Mouse (Mus musculus) embryonic facial prominence, embryonic 10.5 days (tissue): ENCODE results near the gene Tcta. TPM values are rescaled to one million over a fixed set of nuclear protein-coding genes. Genes with fewer than 3 reads are reported as not detected.
"Not testable (repeated sequence)": the region's sequence is repeated elsewhere in the genome, so short reads cannot be mapped to it uniquely, and the experiment has no call there.

Source experiments
- DNase-seq: peaks from one replicate; pipeline ENCODE4 v3.0.0-alpha.2; 2017; ENCODE audit warnings: low spot score
- H3K27ac ChIP-seq: fragments of 300-500 bp; sonication (generic); replicated peaks from 2 replicates; pipeline ENCODE4 v1.5.1; 2016; ENCODE audit warnings: mild to moderate bottlenecking
- H3K27me3 ChIP-seq: fragments of 300-500 bp; sonication (generic); replicated peaks from 2 replicates; pipeline ENCODE4 v1.6.1; 2016; ENCODE audit warnings: low read depth, mild to moderate bottlenecking; ENCODE audit not compliant: poor library complexity, severe bottlenecking
- H3K36me3 ChIP-seq: fragments of 300-500 bp; sonication (generic); replicated peaks from 2 replicates; pipeline ENCODE4 v1.6.1; 2016; ENCODE audit warnings: mild to moderate bottlenecking, moderate library complexity
- H3K4me1 ChIP-seq: fragments of 300-500 bp; sonication (generic); 2 replicates; pipeline ENCODE4 v1.6.1; 2016
- H3K4me3 ChIP-seq: fragments of 300-500 bp; sonication (generic); 2 replicates; pipeline ENCODE4 v1.5.1; 2016; ENCODE audit warnings: mild to moderate bottlenecking, moderate library complexity
- H3K9me3 ChIP-seq: fragments of 300-500 bp; sonication (generic); 2 replicates; pipeline ENCODE4 v1.6.1; 2016; ENCODE audit warnings: mild to moderate bottlenecking
- WGBS: fragments of 180-500 bp; shearing (Covaris S2); methylation state at CpG from one replicate; pipeline ENCODE4 v1.1.7; 2016; 5-methylcytosine and 5-hydroxymethylcytosine counted together
- polyA plus RNA-seq: library from polyadenylated mRNA; unstranded; fragments of >200 nt; fragmentation: Nextera tagmentation; extraction: Ambion mirVana; gene quantifications from 2 replicates; pipeline ENCODE4 v1.2.1, GENCODE M21; 2016

The Tcta gene
- polyA plus RNA-seq, 1 experiment from 2014 or later = 14.7 TPM

- peaks cover 27% of the 10 kb centered on the region for H3K36me3 ChIP-seq
- peak overlapping the region; percentile 97 for H3K27ac ChIP-seq
- WGBS = 69% methylated on average over 10 of the region's 10 CpGs
- H3K9me3 ChIP-seq = no peaks in the 10 kb centered on the region
- no peaks in the 10 kb centered on the region for H3K27me3 ChIP-seq
- peak overlapping the region; percentile 94 for H3K4me3 ChIP-seq
- no peak for DNase-seq
- peaks cover 40% of the 10 kb centered on the region for H3K4me1 ChIP-seq
Measured at GRCm38 (mm10) chr9:108340258-108341138, 34.5 kb upstream of the Tcta start.

GRCm38 (mm10) chr9:108339886-108340257 lies 33.9 kb upstream of the Tcta start:
- peak overlapping the region; percentile 94 for H3K4me3 ChIP-seq
- peak overlapping the region; percentile 97 for H3K27ac ChIP-seq
- DNase-seq = peak; percentile 28
- peaks cover 34% of the 10 kb centered on the region for H3K36me3 ChIP-seq
- WGBS = 15% methylated on average over 20 of the region's 20 CpGs
- H3K4me1 ChIP-seq = peaks cover 40% of the 10 kb centered on the region
- no peaks in the 10 kb centered on the region for H3K9me3 ChIP-seq
- H3K27me3 ChIP-seq = no peaks in the 10 kb centered on the region

GRCm38 (mm10) chr9:108338886-108339781 lies 33.2 kb upstream of the Tcta start, which contains the start of gene Gpx1:
TSS of gene Gpx1 (plus strand) at chr9:108338903.
- H3K4me3 ChIP-seq = peak within 1 kb of the TSS; percentile 94
- H3K36me3 ChIP-seq = peaks cover 41% of the 10 kb centered on the region
- H3K9me3 ChIP-seq = no peaks in the 10 kb centered on the region
- no peaks in the 10 kb centered on the region for H3K27me3 ChIP-seq
- under 1% methylated on average over 49 of the region's 49 CpGs for WGBS
- H3K4me1 ChIP-seq = peaks cover 40% of the 10 kb centered on the region
- peak; percentile 94 for DNase-seq
- peak within 1 kb of the TSS; percentile 97 for H3K27ac ChIP-seq

- DNase-seq = peak; percentile 24
- Histone ChIP-seq H3K27ac (peak overlapping the region; percentile 97), H3K4me3 (peak overlapping the region; percentile 94), H3K9me3 (no peaks in the 10 kb centered on the region), H3K4me1 (peaks cover 40% of the 10 kb centered on the region), H3K36me3 (peaks cover 47% of the 10 kb centered on the region), H3K27me3 (no peaks in the 10 kb centered on the region)
- WGBS = 21% methylated on average over 6 of the region's 6 CpGs
Measured at GRCm38 (mm10) chr9:108338551-108338885, 32.6 kb upstream of the Tcta start.

- H3K27me3 ChIP-seq = no peaks in the 10 kb centered on the region
- DNase-seq = no peak
- peak overlapping the region; percentile 94 for H3K4me3 ChIP-seq
- H3K36me3 ChIP-seq = peaks cover 52% of the 10 kb centered on the region
- H3K27ac ChIP-seq = peak overlapping the region; percentile 97
- WGBS = 71% methylated on average over 10 of the region's 10 CpGs
- no peaks in the 10 kb centered on the region for H3K9me3 ChIP-seq
- H3K4me1 ChIP-seq = peaks cover 40% of the 10 kb centered on the region
Measured at GRCm38 (mm10) chr9:108337848-108338550, 32.0 kb upstream of the Tcta start.

- Histone ChIP-seq H3K36me3 (peaks cover 97% of the 10 kb centered on the region), H3K4me1 (no peaks in the 10 kb centered on the region), H3K27ac (no peak overlapping the region), H3K4me3 (no peak overlapping the region), H3K27me3 (no peaks in the 10 kb centered on the region), H3K9me3 (no peaks in the 10 kb centered on the region)
- 95% methylated on average over 2 of the region's 2 CpGs for WGBS
- no peak for DNase-seq
Measured at GRCm38 (mm10) chr9:108325811-108326210, 19.9 kb upstream of the Tcta start.

GRCm38 (mm10) chr9:108324784-108325183 lies 18.8 kb upstream of the Tcta start:
- no peak overlapping the region for H3K27ac ChIP-seq
- no peak overlapping the region for H3K4me3 ChIP-seq
- no peak for DNase-seq
- 87% methylated on average over 1 of the region's 1 CpGs for WGBS
- H3K9me3 ChIP-seq = no peaks in the 10 kb centered on the region
- H3K36me3 ChIP-seq = peaks cover 97% of the 10 kb centered on the region
- 0 out of 2 replicates have a peak, but pooled peaks cover 2% of the 10 kb centered on the region for H3K4me1 ChIP-seq
- H3K27me3 ChIP-seq = no peaks in the 10 kb centered on the region

- H3K36me3 ChIP-seq = peaks cover 93% of the 10 kb centered on the region
- not testable (repeated sequence) for DNase-seq
Measured at GRCm38 (mm10) chr9:108322054-108322453, 16.1 kb upstream of the Tcta start.

GRCm38 (mm10) chr9:108318462-108318861 lies 12.5 kb upstream of the Tcta start:
- Histone ChIP-seq H3K4me1 (0 out of 2 replicates have a peak, but pooled peaks cover 2% of the 10 kb centered on the region), H3K27ac (no peak overlapping the region), H3K27me3 (no peaks in the 10 kb centered on the region), H3K36me3 (peaks cover 92% of the 10 kb centered on the region), H3K9me3 (no peaks in the 10 kb centered on the region), H3K4me3 (no peak overlapping the region)
- DNase-seq = no peak
- 92% methylated on average over 2 of the region's 2 CpGs for WGBS

More at GRCm38 (mm10) chr9:108322054-108322453, 16.1 kb upstream of the Tcta start:
- not testable (repeated sequence) for H3K4me3 ChIP-seq, H3K4me1 ChIP-seq, H3K9me3 ChIP-seq, H3K27me3 ChIP-seq, H3K27ac ChIP-seq
- WGBS = 82% methylated on average over 7 of the region's 7 CpGs

GRCm38 (mm10) chr9:108317572-108317971 lies 11.6 kb upstream of the Tcta start:
- Histone ChIP-seq H3K9me3 (no peaks in the 10 kb centered on the region), H3K4me3 (no peak overlapping the region), H3K27ac (no peak overlapping the region), H3K4me1 (0 out of 2 replicates have a peak, but pooled peaks cover 2% of the 10 kb centered on the region), H3K27me3 (no peaks in the 10 kb centered on the region), H3K36me3 (peaks cover 84% of the 10 kb centered on the region)
- 94% methylated on average over 3 of the region's 3 CpGs for WGBS
- no peak for DNase-seq

GRCm38 (mm10) chr9:108308141-108308540 lies 2.2 kb upstream of the Tcta start:
- 78% methylated on average over 2 of the region's 2 CpGs for WGBS
- H3K4me3 ChIP-seq = peak overlapping the region; percentile 94
- peaks cover 23% of the 10 kb centered on the region for H3K36me3 ChIP-seq

More at GRCm38 (mm10) chr9:108308141-108308540, 2.2 kb upstream of the Tcta start:
- Histone ChIP-seq H3K27ac (no peak overlapping the region), H3K27me3 (no peaks in the 10 kb centered on the region), H3K4me1 (peaks cover 36% of the 10 kb centered on the region), H3K9me3 (no peaks in the 10 kb centered on the region)
- DNase-seq = no peak
